Mouse (Mus musculus) cerebellum, postnatal 14 days (tissue): ENCODE measurements around the gene Galnt10.
A peak's percentile ranks its signal among the peaks of the same experiment; 100 is the strongest.

ENCODE experiments used
- DNase-seq, 2 experiments: peaks; one replicate each; pipeline ENCODE4 v3.0.0; 2021; ENCODE audit warnings: mixed read lengths in 2 of 2

Galnt10 gene

DNA sequence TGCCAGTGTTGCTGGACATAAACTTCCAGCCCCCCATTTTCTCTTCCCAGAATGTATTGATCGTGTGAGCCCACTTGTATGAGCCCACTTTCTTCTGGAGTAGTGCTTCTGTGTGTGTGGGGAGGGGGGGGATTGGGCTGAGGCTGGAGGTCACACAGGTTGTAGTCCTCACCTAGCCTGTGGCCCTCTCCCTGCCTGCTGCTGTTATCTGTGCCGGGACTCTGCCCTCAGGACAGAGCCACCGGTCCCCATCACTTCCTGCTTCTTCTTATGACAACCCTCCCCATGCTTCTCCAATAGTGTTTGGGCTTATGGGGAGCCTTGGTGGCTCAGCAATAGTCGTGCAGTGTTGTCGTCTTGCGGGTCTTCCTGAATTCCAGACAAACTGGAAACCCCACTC lies 46.7 kb downstream of the Galnt10 start:
- no peak for DNase-seq

DNA sequence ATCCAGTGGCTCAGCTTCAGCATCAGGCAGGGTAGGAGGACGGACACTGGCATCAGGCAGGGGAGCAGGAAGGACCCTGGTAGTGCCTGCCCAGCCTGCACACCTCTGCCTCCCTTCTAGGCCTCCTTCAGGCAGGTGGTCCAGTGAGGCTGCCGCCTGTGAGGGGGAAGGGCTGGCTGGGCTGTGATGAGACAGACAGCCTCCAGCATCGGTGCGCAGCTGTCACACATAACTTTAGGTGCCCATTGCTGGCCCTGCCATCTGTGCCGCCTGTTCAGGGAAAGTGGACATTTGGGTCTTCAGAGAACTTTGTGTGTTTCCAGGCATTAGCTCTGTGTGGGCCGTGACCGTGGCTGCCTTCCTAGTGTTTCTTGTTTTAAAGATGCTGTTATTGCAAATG lies 47.5 kb downstream of the Galnt10 start:
- peak; percentile 31 to 32 for DNase-seq

DNA sequence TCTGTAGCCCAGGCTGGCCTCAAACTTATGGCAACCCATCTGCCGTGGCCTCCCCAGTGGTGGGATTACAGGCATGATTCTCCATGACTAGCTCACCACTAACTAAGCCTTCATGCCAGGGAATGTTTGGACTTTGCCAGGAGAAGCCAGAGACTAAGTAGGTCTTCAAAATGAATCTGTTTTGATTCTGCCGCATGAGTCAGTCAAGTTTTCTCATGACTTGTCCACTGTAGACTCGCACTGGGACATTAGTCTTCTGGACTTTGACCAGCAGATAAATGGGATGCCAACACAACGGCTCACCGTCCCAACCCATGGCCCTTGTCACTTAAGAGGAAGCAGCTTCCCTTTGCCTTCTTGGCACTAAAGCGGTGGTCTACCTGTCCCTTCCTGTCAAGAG lies 49.2 kb downstream of the Galnt10 start:
- DNase-seq: no peak

GRCm38 (mm10) chr11:57696207-57696676 lies 51.0 kb downstream of the Galnt10 start:
- DNase-seq: no peak

DNA sequence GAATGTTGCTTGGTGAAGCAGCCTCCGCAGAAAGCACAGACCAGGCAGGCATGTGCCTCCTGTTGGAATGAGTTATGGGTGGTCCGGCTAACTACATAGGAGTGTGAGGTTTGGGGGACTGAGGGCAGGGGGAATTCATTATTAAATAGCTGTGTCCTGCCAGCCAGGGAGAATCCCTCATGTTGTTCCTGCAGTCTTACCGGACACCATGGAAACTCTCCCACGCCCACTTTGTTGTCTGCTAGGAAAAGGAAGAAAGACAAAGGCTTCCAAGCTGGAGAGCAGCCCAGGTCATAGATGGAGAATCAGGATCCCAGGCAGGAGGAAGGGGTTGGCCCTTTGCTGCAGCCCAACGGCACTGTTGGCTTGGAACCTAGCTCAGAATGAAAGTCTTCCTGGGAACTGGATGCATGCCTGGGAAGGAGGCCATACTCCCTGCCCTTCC lies 51.6 kb downstream of the Galnt10 start:
- DNase-seq: peak; percentile 45 to 58

DNA sequence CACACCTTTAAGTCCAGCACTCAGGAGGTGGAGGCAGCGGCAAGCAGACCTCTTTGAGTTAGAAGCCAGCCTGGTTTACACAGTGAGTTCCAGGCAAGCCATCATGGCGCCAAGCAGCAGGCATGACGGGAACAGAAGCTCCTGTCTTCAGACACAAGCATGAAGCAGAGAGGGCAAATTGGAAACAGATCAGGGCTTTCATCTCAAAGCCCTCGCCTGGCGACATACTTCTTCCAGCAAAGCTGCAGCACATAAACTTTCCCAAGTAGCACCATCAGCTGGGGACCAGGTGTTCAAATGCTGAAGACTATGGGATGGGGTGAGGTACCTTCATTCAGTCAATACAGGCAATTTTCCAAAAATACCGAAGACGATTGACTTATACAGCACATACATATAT lies 54.9 kb downstream of the Galnt10 start:
- DNase-seq: no peak

DNA sequence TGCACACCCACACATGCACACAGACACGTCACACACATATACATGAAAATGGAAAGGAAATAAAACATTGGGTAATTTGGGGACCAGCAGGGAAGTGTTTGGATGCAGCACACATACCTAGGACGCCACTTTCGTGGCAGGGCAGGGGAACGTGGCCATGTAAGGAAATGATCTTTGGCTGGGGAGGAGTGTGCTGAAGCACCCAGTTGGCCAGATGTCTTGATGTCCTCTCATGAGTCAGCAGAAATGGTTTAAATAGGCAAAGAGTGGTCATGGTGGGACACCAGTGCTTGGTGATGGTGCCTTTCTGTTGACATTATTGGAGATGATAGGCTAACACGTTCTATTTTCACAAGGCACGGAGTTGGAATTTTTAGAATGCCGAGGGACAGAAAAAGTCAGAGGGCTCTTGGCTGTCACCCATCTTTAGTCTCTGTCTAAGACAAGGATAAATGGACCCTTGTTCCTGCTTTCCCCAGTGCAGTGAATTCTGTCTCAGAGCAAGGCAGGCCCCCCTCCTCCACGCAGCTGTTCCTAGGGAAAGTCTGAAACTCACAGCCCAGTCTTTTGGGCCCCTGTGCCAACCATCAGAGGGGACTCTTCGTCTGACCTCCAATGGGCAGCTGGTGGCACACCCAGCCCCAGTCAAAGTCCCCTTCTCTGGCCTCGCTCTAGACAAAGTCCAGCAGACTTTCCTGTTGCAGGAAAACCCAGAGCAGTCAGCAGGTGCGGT lies 56.1 kb downstream of the Galnt10 start:
- DNase-seq: no peak

- DNase-seq: no peak
Measured at GRCm38 (mm10) chr11:57701956-57702355, 56.7 kb downstream of the Galnt10 start.

DNA sequence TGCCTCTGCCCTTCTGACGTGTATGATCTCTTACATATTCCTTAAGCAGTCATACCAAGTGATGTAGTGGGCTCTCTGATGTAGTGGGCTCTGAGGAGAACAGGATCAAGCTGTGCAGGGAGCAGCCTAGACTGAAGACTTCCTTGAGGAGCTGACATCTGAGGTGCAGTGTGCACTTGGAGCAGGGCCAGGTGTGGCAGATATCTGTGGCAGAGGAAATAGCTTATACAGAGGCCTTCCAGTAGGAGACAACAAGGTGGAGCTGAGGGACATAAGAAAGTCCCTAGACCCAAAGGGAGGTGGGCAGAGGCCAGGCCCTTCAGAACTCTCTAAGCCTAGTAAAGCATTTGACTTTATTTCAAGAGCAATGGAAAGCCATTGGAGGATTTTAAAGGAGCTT lies 61.4 kb downstream of the Galnt10 start:
- no peak for DNase-seq

- no peak for DNase-seq
Measured at GRCm38 (mm10) chr11:57707114-57707798, 62.0 kb downstream of the Galnt10 start.

GRCm38 (mm10) chr11:57708174-57709154 lies 63.2 kb downstream of the Galnt10 start:
- no peak for DNase-seq

DNA sequence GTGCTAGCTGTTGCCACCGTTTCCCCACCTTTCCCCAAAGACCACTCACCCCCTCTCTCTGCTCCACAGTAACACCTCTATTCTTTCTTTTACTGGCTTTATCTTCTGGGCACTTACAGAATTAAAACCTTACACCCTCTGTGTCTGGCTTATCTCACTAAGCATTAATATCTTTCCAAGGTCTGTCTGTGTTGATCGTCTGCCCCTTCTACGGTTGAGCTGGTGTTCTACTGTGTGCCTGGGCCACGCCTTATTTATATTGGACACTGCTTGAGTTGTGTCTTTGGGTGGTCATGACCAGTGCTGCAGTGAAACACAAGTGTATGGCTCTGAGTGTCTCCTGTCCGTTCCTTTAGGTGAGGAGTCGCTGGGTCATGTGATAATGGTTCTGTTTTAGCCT lies 68.7 kb downstream of the Galnt10 start:
- DNase-seq: no peak

DNA sequence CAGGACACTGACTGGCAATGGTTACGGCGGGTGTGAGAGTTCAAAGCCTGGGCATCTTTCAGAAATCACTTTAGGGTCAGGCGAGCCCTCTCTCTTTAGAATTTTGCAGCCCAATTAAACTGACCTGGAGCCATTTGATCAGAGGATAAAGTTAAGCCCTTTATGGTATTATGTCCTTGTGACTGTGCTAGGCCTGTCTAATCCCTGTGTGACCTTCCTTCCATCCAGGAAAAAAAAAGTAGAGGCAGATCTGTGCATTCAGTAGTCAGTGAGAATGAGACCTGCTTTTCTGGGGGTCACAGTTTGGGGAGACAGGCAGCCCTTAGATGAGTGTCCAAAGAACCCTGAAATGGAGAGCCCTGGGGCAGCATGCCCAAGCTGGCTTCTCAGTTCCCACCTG lies 71.5 kb downstream of the Galnt10 start:
- no peak for DNase-seq

GRCm38 (mm10) chr11:57717432-57717831 lies 72.2 kb downstream of the Galnt10 start:
- no peak for DNase-seq

DNA sequence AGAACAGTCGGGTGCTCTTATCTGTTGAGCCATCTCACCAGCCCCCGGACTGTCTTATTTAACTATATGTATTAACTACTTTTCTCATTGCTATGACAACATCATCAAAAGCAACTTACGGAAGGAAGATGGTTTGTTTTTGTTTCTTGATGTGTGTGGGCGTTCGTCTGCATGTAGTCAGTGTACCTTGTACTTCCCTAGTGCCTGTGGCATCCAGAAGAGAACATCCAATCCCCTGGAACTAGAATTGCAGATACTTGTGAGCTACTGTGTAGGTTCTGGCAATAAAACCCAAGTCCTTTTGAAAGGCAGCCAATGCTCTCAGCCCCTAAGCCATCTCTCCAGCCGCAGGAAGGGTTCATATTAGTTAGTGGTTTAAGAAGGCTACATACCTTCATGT lies 72.8 kb downstream of the Galnt10 start:
- no peak for DNase-seq

DNA sequence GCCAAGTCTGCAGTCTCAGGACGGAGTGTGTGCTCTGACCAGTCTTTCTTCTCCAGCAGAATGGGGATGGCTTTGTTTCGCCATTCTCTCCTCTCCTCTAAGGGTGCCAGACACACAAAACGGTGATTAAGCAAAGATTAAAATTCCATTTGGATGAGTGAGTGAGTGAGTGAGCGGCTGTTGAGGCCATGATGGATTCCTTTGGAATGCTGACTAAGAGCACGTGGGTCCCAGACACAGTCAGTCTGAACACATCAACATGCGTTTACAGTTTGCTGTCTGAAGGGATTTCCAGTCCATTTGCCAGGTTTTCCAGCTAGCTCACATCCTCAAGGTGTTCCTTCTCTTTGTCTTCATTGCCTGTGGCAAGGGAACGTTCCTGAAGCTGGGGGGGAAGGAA lies 74.4 kb downstream of the Galnt10 start:
- DNase-seq: no peak

GRCm38 (mm10) chr11:57720076-57720475 lies 74.8 kb downstream of the Galnt10 start:
- DNase-seq: no peak

GRCm38 (mm10) chr11:57724791-57725463 lies 79.7 kb downstream of the Galnt10 start:
- no peak for DNase-seq

GRCm38 (mm10) chr11:57725926-57726325 lies 80.7 kb downstream of the Galnt10 start:
- DNase-seq: no peak

GRCm38 (mm10) chr11:57727303-57727969 lies 82.2 kb downstream of the Galnt10 start:
- peak; percentile 44 to 60 for DNase-seq

- no peak for DNase-seq
Measured at GRCm38 (mm10) chr11:57732410-57733281, 87.4 kb downstream of the Galnt10 start.
